Mouse (Mus musculus): Measurements from ENCODE around the gene Dennd6a. TPM values are rescaled to one million over a fixed set of nuclear protein-coding genes. Genes with fewer than 3 reads are reported as not detected.

Dennd6a gene
- total RNA-seq, 2 experiments from 2014 or later: 11.0 to 11.9 TPM

- intact Hi-C loops (cut with DNase I; ENCODE audit: low total_unique reads): no loop called here
- peak; percentile 23 for DNase-seq
Observed at GRCm38 (mm10) chr14:26637025-26637850, 63.6 kb downstream of the Dennd6a start.

GRCm38 (mm10) chr14:26637851-26638707 is 64.4 kb downstream of the Dennd6a start, which contains the start of gene Arf4:
Arf4 (plus strand) TSS chr14:26638074.
- intact Hi-C loops (cut with DNase I; ENCODE audit: low total_unique reads): no loop called here
- peak; percentile 99 for DNase-seq

DNA sequence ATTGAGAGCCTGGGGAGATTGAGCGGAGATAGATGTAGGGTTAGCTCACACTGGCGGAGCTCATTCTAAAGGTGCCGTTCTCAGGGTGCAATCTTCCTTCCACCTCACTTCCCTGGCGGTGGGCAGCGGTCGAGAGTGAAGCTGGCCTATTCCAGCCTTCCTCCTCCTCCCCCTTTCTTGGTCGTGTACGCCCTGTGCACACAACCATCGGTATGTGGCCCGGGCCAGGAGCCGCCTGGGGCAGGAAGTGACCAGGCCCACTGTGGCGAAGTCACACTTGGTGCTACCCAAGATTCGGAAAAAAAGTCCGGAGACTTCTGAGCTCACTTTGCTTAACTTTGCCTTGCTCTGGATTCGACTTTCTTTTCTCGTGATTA is 65.0 kb downstream of the Dennd6a start:
- intact Hi-C loops (cut with DNase I; ENCODE audit: low total_unique reads): no loop called here
- DNase-seq: peak; percentile 71

- intact Hi-C loops (cut with DNase I; ENCODE audit: low total_unique reads): no loop called here
- no peak for DNase-seq
Observed at GRCm38 (mm10) chr14:26639251-26639650, 65.6 kb downstream of the Dennd6a start.

- intact Hi-C loops (cut with DNase I; ENCODE audit: low total_unique reads): no loop called here
Observed at GRCm38 (mm10) chr14:26639961-26640360, 66.3 kb downstream of the Dennd6a start.

GRCm38 (mm10) chr14:26643006-26643624 is 69.5 kb downstream of the Dennd6a start:
- intact Hi-C loops (cut with DNase I; ENCODE audit: low total_unique reads): no loop called here
- no peak for DNase-seq

More at GRCm38 (mm10) chr14:26639961-26640360, 66.3 kb downstream of the Dennd6a start:
- no peak for DNase-seq

DNA sequence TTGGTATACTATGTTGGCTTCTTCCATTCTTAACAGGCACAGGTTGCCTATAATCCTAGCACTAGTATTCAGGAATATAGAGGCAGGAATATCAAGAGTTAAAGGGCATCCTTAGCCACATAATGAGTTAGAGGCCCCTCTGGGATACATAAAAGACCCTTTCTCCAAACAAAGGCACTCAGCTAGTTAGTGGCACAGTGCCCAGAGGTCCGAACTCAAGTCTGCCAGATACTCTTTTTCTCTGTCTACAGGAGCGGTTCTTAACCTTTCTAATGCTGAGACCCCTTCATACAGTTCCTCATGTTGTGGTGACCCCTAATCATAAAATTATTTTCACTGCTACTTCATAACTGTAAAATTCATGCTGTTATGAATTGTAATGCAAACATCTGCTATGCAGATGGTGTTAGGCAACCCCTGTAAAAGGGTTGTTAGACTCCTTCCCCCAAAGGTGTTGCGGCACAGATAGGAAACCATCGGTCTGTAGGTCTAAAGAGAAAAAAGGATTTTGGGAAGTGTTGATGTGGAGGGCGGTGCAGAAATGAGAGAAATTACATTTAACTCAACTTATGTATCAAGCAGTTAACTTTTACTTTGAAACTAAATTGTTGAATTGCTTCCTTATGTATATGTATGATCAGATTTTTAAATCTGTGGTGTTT is 72.5 kb downstream of the Dennd6a start:
- no peak for DNase-seq
- intact Hi-C loops (cut with DNase I; ENCODE audit: low total_unique reads): no loop called here

GRCm38 (mm10) chr14:26647811-26648210 is 74.2 kb downstream of the Dennd6a start:
- intact Hi-C loops (cut with DNase I; ENCODE audit: low total_unique reads): no loop called here
- DNase-seq: no peak

GRCm38 (mm10) chr14:26651901-26652300 is 78.2 kb downstream of the Dennd6a start:
- intact Hi-C loops (cut with DNase I; ENCODE audit: low total_unique reads): no loop called here
- no peak for DNase-seq

GRCm38 (mm10) chr14:26658178-26658577 is 84.5 kb downstream of the Dennd6a start:
- intact Hi-C loops (cut with DNase I; ENCODE audit: low total_unique reads): no loop called here
- no peak for DNase-seq

GRCm38 (mm10) chr14:26660233-26660632 is 86.6 kb downstream of the Dennd6a start:
- intact Hi-C loops (cut with DNase I; ENCODE audit: low total_unique reads): no loop called here
- DNase-seq: no peak

- DNase-seq: no peak
- intact Hi-C loops (cut with DNase I; ENCODE audit: low total_unique reads): no loop called here
Observed at GRCm38 (mm10) chr14:26662016-26662415, 88.4 kb downstream of the Dennd6a start.

- intact Hi-C loops (cut with DNase I; ENCODE audit: low total_unique reads): no loop called here
- DNase-seq: no peak
Observed at GRCm38 (mm10) chr14:26662488-26662887, 88.8 kb downstream of the Dennd6a start.

- DNase-seq: no peak
- intact Hi-C loops (cut with DNase I; ENCODE audit: low total_unique reads): no loop called here
Observed at GRCm38 (mm10) chr14:26663851-26664250, 90.2 kb downstream of the Dennd6a start.

DNA sequence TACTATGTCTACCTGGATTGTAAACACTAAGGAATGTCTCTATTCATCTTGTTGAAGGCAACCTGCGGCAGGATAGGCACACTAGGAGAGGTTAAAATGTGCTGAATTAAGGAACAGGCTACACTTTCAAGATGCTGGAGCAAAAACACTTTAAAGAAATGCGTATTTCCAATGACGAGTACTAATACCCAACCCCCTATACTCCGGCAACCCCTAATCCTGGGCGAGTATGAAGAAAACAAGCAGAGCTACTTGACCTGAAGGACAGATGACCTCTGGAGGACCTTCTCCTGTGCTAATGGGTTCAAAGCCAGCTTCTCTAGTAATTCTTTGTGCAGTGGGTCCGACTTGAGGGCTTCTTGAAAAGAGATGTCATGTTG is 94.3 kb downstream of the Dennd6a start:
- no peak for DNase-seq
- intact Hi-C loops (cut with DNase I; ENCODE audit: low total_unique reads): no loop called here

- intact Hi-C loops (cut with DNase I; ENCODE audit: low total_unique reads): no loop called here
- peak; percentile 44 for DNase-seq
Observed at GRCm38 (mm10) chr14:26668371-26669291, 95.0 kb downstream of the Dennd6a start.

GRCm38 (mm10) chr14:26669292-26670073 is 95.8 kb downstream of the Dennd6a start, which contains the start of gene Pde12:
Pde12 (minus strand) TSS chr14:26669883.
- DNase-seq: peak; percentile 84
- intact Hi-C loops (cut with DNase I; ENCODE audit: low total_unique reads): no loop called here

GRCm38 (mm10) chr14:26670964-26671363 is 97.3 kb downstream of the Dennd6a start:
- no peak for DNase-seq
- intact Hi-C loops (cut with DNase I; ENCODE audit: low total_unique reads): no loop called here

Measured in gastrocnemius, postnatal 14 days (tissue).